Comparison of ENCODE assay signal across 27 mouse cellular contexts in genomic region chr17:67836146-67836895, GRCm38 (mm10).
"Had no signal": no experiment of that assay in that cellular context is flagged by ENCODE, and none has a peak within 500 bp of the region (broad histone marks: within the 10 kb centered on the region; RNA-seq: fewer than 3 reads in every experiment).

No protein-coding gene starts in this region.

- H3K4me1 ChIP-seq: embryonic facial prominence, embryonic 10.5 days; embryonic facial prominence, embryonic 12.5 days; embryonic facial prominence, embryonic 13.5 days; embryonic facial prominence, embryonic 15.5 days; forebrain, embryonic 10.5 days; forebrain, embryonic 12.5 days; forebrain, embryonic 13.5 days; forebrain, embryonic 15.5 days had no signal

- H3K27me3 ChIP-seq: embryonic facial prominence, embryonic 12.5 days; embryonic facial prominence, embryonic 13.5 days; embryonic facial prominence, embryonic 15.5 days; forebrain, embryonic 12.5 days; forebrain, embryonic 13.5 days; forebrain, embryonic 15.5 days had no signal

- H3K36me3 ChIP-seq: embryonic facial prominence, embryonic 15.5 days; forebrain, embryonic 10.5 days; forebrain, embryonic 12.5 days; forebrain, embryonic 15.5 days had no signal

- H3K27ac ChIP-seq: embryonic facial prominence, embryonic 10.5 days; embryonic facial prominence, embryonic 12.5 days; embryonic facial prominence, embryonic 13.5 days; embryonic facial prominence, embryonic 15.5 days; forebrain, embryonic 10.5 days; forebrain, embryonic 12.5 days; forebrain, embryonic 13.5 days; forebrain, embryonic 15.5 days; gastrocnemius, adult 2 months; heart, adult 2 months had no signal

- ATAC-seq: forebrain, embryonic 13.5 days; forebrain, embryonic 16.5 days; forebrain, postnatal 0 days had no signal

- H3K4me3 ChIP-seq: embryonic facial prominence, embryonic 10.5 days; embryonic facial prominence, embryonic 12.5 days; embryonic facial prominence, embryonic 13.5 days; embryonic facial prominence, embryonic 15.5 days; erythroblast, embryonic 14.5 days; forebrain, embryonic 10.5 days; forebrain, embryonic 12.5 days; forebrain, embryonic 13.5 days; forebrain, embryonic 15.5 days; gastrocnemius, adult 2 months; heart, adult 2 months had no signal

- DNase-seq: cerebellum, adult 18-20 months; cerebellum, adult 2 months; cerebellum, adult 8-10 months; cerebellum, adult 9-10 months; cerebellum, adult 9-11 months; cerebellum, postnatal 10 days; cerebellum, postnatal 14 days; cerebellum, postnatal 25 days; cerebellum, postnatal 36 days; embryo, embryonic 11 days; forebrain, postnatal 0 days; gastrocnemius, adult 2 months; gastrocnemius, postnatal 10 days; gastrocnemius, postnatal 14 days; gastrocnemius, postnatal 25 days; gastrocnemius, postnatal 36 days; heart, adult 2 months had no signal

- H3K4me2 ChIP-seq: embryonic facial prominence, embryonic 12.5 days; embryonic facial prominence, embryonic 13.5 days; embryonic facial prominence, embryonic 15.5 days; forebrain, embryonic 12.5 days; forebrain, embryonic 13.5 days; forebrain, embryonic 15.5 days had no signal

- H3K9ac ChIP-seq: embryonic facial prominence, embryonic 12.5 days; embryonic facial prominence, embryonic 13.5 days; embryonic facial prominence, embryonic 15.5 days; forebrain, embryonic 12.5 days; forebrain, embryonic 13.5 days; forebrain, embryonic 15.5 days; forebrain, postnatal 0 days had no signal

- H3K9me3 ChIP-seq: embryonic facial prominence, embryonic 12.5 days; forebrain, embryonic 12.5 days; forebrain, embryonic 13.5 days; forebrain, embryonic 15.5 days had no signal
